Mouse (Mus musculus) B cell, adult 67 days (primary cell): ENCODE data around the gene Smad5. TPM values are rescaled to one million over a fixed set of nuclear protein-coding genes. Genes with fewer than 3 reads are reported as not detected.

ENCODE experiments used
- total RNA-seq, 2 experiments: library from RNA; stranded (reverse); gene quantifications; 4 replicates each; pipeline ENCODE4 v1.2.4; 2023

The Smad5 gene
- 10 to 100 TPM; 34.7 to 41.8 TPM for total RNA-seq

GRCm38 (mm10) chr13:56702469-56703221 is at the start of gene Smad5:
TSS of gene Smad5 (plus strand) at chr13:56703010.

GRCm38 (mm10) chr13:56753192-56753951 is 50.6 kb downstream of the Smad5 start, which contains the start of gene Gm45623:
TSS of gene Gm45623 (minus strand) at chr13:56753827.

Other genes with a start within 250 kb of the Smad5 start
- gene Il9, start 220.8 kb upstream of the Smad5 start, total RNA-seq = not detected
- 1 to 10 TPM in 1 of 2 experiments, under 1 TPM in 1; 0.74 to 1.8 TPM for gene Fbxl21, start 180.5 kb upstream of the Smad5 start, total RNA-seq
- gene Lect2, start 154.5 kb upstream of the Smad5 start, total RNA-seq = not detected
- gene Tgfbi, start 93.5 kb upstream of the Smad5 start, total RNA-seq = 1 to 10 TPM; 2.9 TPM
- gene Gm45623, start 50.8 kb downstream of the Smad5 start, total RNA-seq = under 1 TPM in 1 of 2 experiments, not detected in 1; 0.49 TPM
- gene Trpc7, start 193.0 kb downstream of the Smad5 start, total RNA-seq = not detected